Mouse (Mus musculus) midbrain, embryonic 11.5 days (tissue): ENCODE measurements around the gene Shroom4. TPM values are rescaled to one million over a fixed set of nuclear protein-coding genes. Genes with fewer than 3 reads are reported as not detected.

Experiments
- ATAC-seq: fragments of 200-750 bp; cut with Nextera tagmentation; 2 replicates; pipeline ENCODE4 v1.8.0; 2017; ENCODE audit warnings: moderate TSS enrichment, moderate library complexity; ENCODE audit not compliant: low FRiP score
- DNase-seq: peaks from one replicate; pipeline ENCODE4 v3.0.0; 2015; ENCODE audit warnings: low spot score; ENCODE audit errors: missing footprints
- H3K27ac ChIP-seq: fragments of 300-500 bp; sonication (generic); 2 replicates; pipeline ENCODE4 v1.5.1; 2014; ENCODE audit warnings: low read depth, low read length
- H3K27me3 ChIP-seq: fragments of 300-500 bp; sonication (generic); 2 replicates; pipeline ENCODE4 v1.6.1; 2014; ENCODE audit warnings: mild to moderate bottlenecking, low read length, moderate library complexity, mixed read lengths; ENCODE audit not compliant: control insufficient read depth, insufficient read depth
- H3K36me3 ChIP-seq: fragments of 300-500 bp; sonication (generic); 2 replicates; pipeline ENCODE4 v1.6.1; 2014; ENCODE audit warnings: mild to moderate bottlenecking, low read length, moderate library complexity, mixed read lengths; ENCODE audit not compliant: control insufficient read depth, insufficient read depth
- H3K4me1 ChIP-seq: fragments of 300-500 bp; sonication (generic); 2 replicates; pipeline ENCODE4 v1.6.1; 2014; ENCODE audit warnings: low read length; ENCODE audit not compliant: control insufficient read depth, insufficient read depth
- H3K4me2 ChIP-seq: fragments of 300-500 bp; sonication (generic); 2 replicates; pipeline ENCODE4 v1.6.1; 2014; ENCODE audit warnings: mild to moderate bottlenecking, moderate library complexity
- H3K4me3 ChIP-seq: fragments of 300-500 bp; sonication (generic); 2 replicates; pipeline ENCODE4 v1.5.1; 2014; ENCODE audit warnings: low read depth, low read length
- H3K9ac ChIP-seq: fragments of 300-500 bp; sonication (generic); 2 replicates; pipeline ENCODE4 v1.6.1; 2014; ENCODE audit warnings: low read length
- H3K9me3 ChIP-seq: fragments of 300-500 bp; sonication (generic); 2 replicates; pipeline ENCODE4 v1.6.1; 2016; ENCODE audit warnings: low read length; ENCODE audit not compliant: control insufficient read depth
- WGBS: fragments of 180-500 bp; shearing (Covaris S2); extraction: QIAGEN DNeasy Blood & Tissue Kit; methylation state at CpG from one replicate; pipeline ENCODE4 v1.1.7; 2014; 5-methylcytosine and 5-hydroxymethylcytosine counted together
- polyA plus RNA-seq: library from polyadenylated mRNA; unstranded; fragments of >200 nt; fragmentation: Nextera tagmentation; extraction: Ambion mirVana; gene quantifications from 2 replicates; pipeline ENCODE4 v1.2.1, GENCODE M21; 2014

Gene Shroom4
- polyA plus RNA-seq, 1 experiment from 2014 or later, result 3.9 TPM

- ATAC-seq, result no peak
- no peak overlapping the region for H3K9ac ChIP-seq
Observed at GRCm38 (mm10) chrX:6536636-6537035, 137.0 kb downstream of the Shroom4 start.

GRCm38 (mm10) chrX:6537689-6538088 is 138.0 kb downstream of the Shroom4 start:
- H3K4me1 ChIP-seq, result no peaks in the 10 kb centered on the region
- H3K9ac ChIP-seq, result no peak overlapping the region
- H3K27ac ChIP-seq, result no peak overlapping the region
- H3K36me3 ChIP-seq, result no peaks in the 10 kb centered on the region
- no peaks in the 10 kb centered on the region for H3K27me3 ChIP-seq
- no peak for DNase-seq
- H3K4me3 ChIP-seq, result no peak overlapping the region
- no peak for ATAC-seq
- H3K4me2 ChIP-seq, result no peak overlapping the region
- 81% methylated on average over 2 of the region's 2 CpGs for WGBS
- H3K9me3 ChIP-seq, result no peaks in the 10 kb centered on the region

More at GRCm38 (mm10) chrX:6536636-6537035, 137.0 kb downstream of the Shroom4 start:
- H3K27ac ChIP-seq, result no peak overlapping the region
- H3K36me3 ChIP-seq, result no peaks in the 10 kb centered on the region
- 82% methylated on average over 2 of the region's 2 CpGs for WGBS
- no peaks in the 10 kb centered on the region for H3K4me1 ChIP-seq
- H3K9me3 ChIP-seq, result no peaks in the 10 kb centered on the region
- no peak overlapping the region for H3K4me2 ChIP-seq
- DNase-seq, result no peak
- H3K27me3 ChIP-seq, result no peaks in the 10 kb centered on the region
- no peak overlapping the region for H3K4me3 ChIP-seq

GRCm38 (mm10) chrX:6565066-6565465 is 165.4 kb downstream of the Shroom4 start:
- Histone ChIP-seq H3K4me1 (no peaks in the 10 kb centered on the region), H3K9ac (no peak overlapping the region), H3K27ac (no peak overlapping the region), H3K9me3 (no peaks in the 10 kb centered on the region), H3K4me3 (no peak overlapping the region), H3K36me3 (no peaks in the 10 kb centered on the region), H3K4me2 (no peak overlapping the region), H3K27me3 (no peaks in the 10 kb centered on the region)
- DNase-seq, result no peak
- 63% methylated on average over 1 of the region's 1 CpGs for WGBS
- no peak for ATAC-seq

GRCm38 (mm10) chrX:6574511-6574910 is 174.9 kb downstream of the Shroom4 start:
- no peaks in the 10 kb centered on the region for H3K27me3 ChIP-seq
- H3K9me3 ChIP-seq, result no peaks in the 10 kb centered on the region
- ATAC-seq, result no peak
- no peak overlapping the region for H3K9ac ChIP-seq
- no peak overlapping the region for H3K4me3 ChIP-seq
- H3K27ac ChIP-seq, result no peak overlapping the region
- DNase-seq, result no peak
- no peak overlapping the region for H3K4me2 ChIP-seq
- no peaks in the 10 kb centered on the region for H3K4me1 ChIP-seq
- 25% methylated on average over 1 of the region's 1 CpGs for WGBS
- no peaks in the 10 kb centered on the region for H3K36me3 ChIP-seq

- 51% methylated on average over 7 of the region's 7 CpGs for WGBS
- DNase-seq (no peak), ATAC-seq (no peak)
- no peak overlapping the region for H3K4me2 ChIP-seq
- H3K27ac ChIP-seq, result no peak overlapping the region
- no peaks in the 10 kb centered on the region for H3K9me3 ChIP-seq
- H3K4me1 ChIP-seq, result no peaks in the 10 kb centered on the region
- no peak overlapping the region for H3K4me3 ChIP-seq
- H3K9ac ChIP-seq, result no peak overlapping the region
- H3K27me3 ChIP-seq, result no peaks in the 10 kb centered on the region
- no peaks in the 10 kb centered on the region for H3K36me3 ChIP-seq
Observed at GRCm38 (mm10) chrX:6577001-6577400, 177.3 kb downstream of the Shroom4 start.

GRCm38 (mm10) chrX:6580671-6581070 is 181.0 kb downstream of the Shroom4 start:
- H3K4me1 ChIP-seq, result no peaks in the 10 kb centered on the region
- H3K4me2 ChIP-seq, result no peak overlapping the region
- no peaks in the 10 kb centered on the region for H3K36me3 ChIP-seq
- H3K27ac ChIP-seq, result no peak overlapping the region
- H3K27me3 ChIP-seq, result no peaks in the 10 kb centered on the region
- H3K4me3 ChIP-seq, result no peak overlapping the region
- 84% methylated on average over 6 of the region's 6 CpGs for WGBS
- H3K9me3 ChIP-seq, result no peaks in the 10 kb centered on the region
- H3K9ac ChIP-seq, result no peak overlapping the region
- no peak for DNase-seq
- ATAC-seq, result no peak

GRCm38 (mm10) chrX:6581181-6581580 is 181.5 kb downstream of the Shroom4 start:
- 86% methylated on average over 1 of the region's 1 CpGs for WGBS
- Histone ChIP-seq H3K36me3 (no peaks in the 10 kb centered on the region), H3K27ac (no peak overlapping the region), H3K4me1 (no peaks in the 10 kb centered on the region), H3K27me3 (no peaks in the 10 kb centered on the region), H3K9me3 (no peaks in the 10 kb centered on the region), H3K4me2 (no peak overlapping the region), H3K4me3 (no peak overlapping the region), H3K9ac (no peak overlapping the region)
- DNase-seq, result no peak
- ATAC-seq, result no peak

GRCm38 (mm10) chrX:6582646-6583045 is 183.0 kb downstream of the Shroom4 start:
- WGBS, result 91% methylated on average over 2 of the region's 2 CpGs
- Histone ChIP-seq H3K9ac (no peak overlapping the region), H3K4me3 (no peak overlapping the region)

GRCm38 (mm10) chrX:6594183-6594582 is 194.5 kb downstream of the Shroom4 start:
- 83% methylated on average over 3 of the region's 3 CpGs for WGBS
- Histone ChIP-seq H3K4me2 (no peak overlapping the region), H3K27ac (no peak overlapping the region), H3K4me1 (no peaks in the 10 kb centered on the region), H3K4me3 (no peak overlapping the region), H3K27me3 (no peaks in the 10 kb centered on the region), H3K36me3 (no peaks in the 10 kb centered on the region), H3K9me3 (no peaks in the 10 kb centered on the region), H3K9ac (no peak overlapping the region)
- DNase-seq (no peak), ATAC-seq (no peak)

More at GRCm38 (mm10) chrX:6582646-6583045, 183.0 kb downstream of the Shroom4 start:
- Histone ChIP-seq H3K36me3 (no peaks in the 10 kb centered on the region), H3K27me3 (no peaks in the 10 kb centered on the region), H3K27ac (no peak overlapping the region), H3K9me3 (no peaks in the 10 kb centered on the region), H3K4me1 (no peaks in the 10 kb centered on the region), H3K4me2 (no peak overlapping the region)
- no peak for DNase-seq
- no peak for ATAC-seq

GRCm38 (mm10) chrX:6654024-6654423 is 254.4 kb downstream of the Shroom4 start:
- Histone ChIP-seq H3K27ac (no peak overlapping the region), H3K9ac (no peak overlapping the region), H3K4me3 (no peak overlapping the region), H3K9me3 (no peaks in the 10 kb centered on the region), H3K4me2 (no peak overlapping the region), H3K4me1 (no peaks in the 10 kb centered on the region), H3K36me3 (no peaks in the 10 kb centered on the region), H3K27me3 (no peaks in the 10 kb centered on the region)
- WGBS, result 5% methylated on average over 2 of the region's 2 CpGs
- ATAC-seq, result no peak
- no peak for DNase-seq
